Mouse (Mus musculus) limb, embryonic 11.5 days (tissue): Measurements from ENCODE around the gene Tnfaip3. TPM values are rescaled to one million over a fixed set of nuclear protein-coding genes. Genes with fewer than 3 reads are reported as not detected.
A peak's percentile ranks its signal among the peaks of the same experiment; 100 is the strongest.

ENCODE experiments used
- ATAC-seq: fragments of 200-750 bp; cut with Nextera tagmentation; 2 replicates; pipeline ENCODE4 v1.8.0; 2017; ENCODE audit warnings: low read depth; ENCODE audit not compliant: insufficient number of reproducible peaks, low FRiP score, low TSS enrichment
- DNase-seq: peaks from one replicate; pipeline ENCODE4 v3.0.0-alpha.2; 2015; ENCODE audit warnings: low spot score
- H3K27ac ChIP-seq: fragments of 300-500 bp; sonication (generic); replicated peaks from 2 replicates; pipeline ENCODE4 v1.5.1; 2014; ENCODE audit warnings: low read depth, mild to moderate bottlenecking, low read length
- H3K27me3 ChIP-seq: fragments of 300-500 bp; sonication (generic); 2 replicates; pipeline ENCODE4 v1.6.1; 2014; ENCODE audit warnings: mild to moderate bottlenecking, low read length, mixed read lengths; ENCODE audit not compliant: control insufficient read depth, insufficient read depth
- H3K36me3 ChIP-seq: fragments of 300-500 bp; sonication (generic); 2 replicates; pipeline ENCODE4 v1.6.1; 2014; ENCODE audit warnings: mild to moderate bottlenecking, low read length, moderate library complexity, mixed read lengths; ENCODE audit not compliant: control insufficient read depth, insufficient read depth
- H3K4me1 ChIP-seq: fragments of 300-500 bp; sonication (generic); 2 replicates; pipeline ENCODE4 v1.6.1; 2014; ENCODE audit warnings: low read length, mixed read lengths; ENCODE audit not compliant: control insufficient read depth, insufficient read depth
- H3K4me2 ChIP-seq: fragments of 300-500 bp; sonication (generic); 2 replicates; pipeline ENCODE4 v1.6.1; 2014; ENCODE audit warnings: low read depth, mild to moderate bottlenecking, moderate library complexity; ENCODE audit not compliant: severe bottlenecking
- H3K4me3 ChIP-seq: fragments of 300-500 bp; sonication (generic); 2 replicates; pipeline ENCODE4 v1.5.1; 2014; ENCODE audit warnings: low read depth, low read length
- H3K9ac ChIP-seq: fragments of 300-500 bp; sonication (generic); 2 replicates; pipeline ENCODE4 v1.6.1; 2014; ENCODE audit warnings: mild to moderate bottlenecking, low read length
- H3K9me3 ChIP-seq: fragments of 300-500 bp; sonication (generic); 2 replicates; pipeline ENCODE4 v1.6.1; 2016; ENCODE audit warnings: low read length; ENCODE audit not compliant: control insufficient read depth
- WGBS: fragments of 180-500 bp; shearing (Covaris S2); extraction: QIAGEN DNeasy Blood & Tissue Kit; methylation state at CpG from one replicate; pipeline ENCODE4 v1.1.7; 2014; 5-methylcytosine and 5-hydroxymethylcytosine counted together
- polyA plus RNA-seq: library from polyadenylated mRNA; unstranded; fragments of >200 nt; fragmentation: Nextera tagmentation; extraction: Ambion mirVana; gene quantifications from 2 replicates; pipeline ENCODE4 v1.2.1, GENCODE M21; 2014

The Tnfaip3 gene
- polyA plus RNA-seq, 1 experiment from 2014 or later, result 2.5 TPM

GRCm38 (mm10) chr10:19024353-19024752 is 8.9 kb upstream of the Tnfaip3 start:
- Histone ChIP-seq H3K9me3 (no peaks in the 10 kb centered on the region), H3K9ac (no peak overlapping the region), H3K4me1 (no peaks in the 10 kb centered on the region), H3K27ac (no peak overlapping the region), H3K4me3 (no peak overlapping the region), H3K36me3 (no peaks in the 10 kb centered on the region), H3K4me2 (no peak overlapping the region), H3K27me3 (no peaks in the 10 kb centered on the region)
- ATAC-seq (no peak), DNase-seq (no peak)
- WGBS, result 88% methylated on average over 5 of the region's 5 CpGs

GRCm38 (mm10) chr10:19023622-19024326 is 8.3 kb upstream of the Tnfaip3 start:
- H3K9ac ChIP-seq, result no peak overlapping the region
- no peaks in the 10 kb centered on the region for H3K9me3 ChIP-seq
- 86% methylated on average over 5 of the region's 5 CpGs for WGBS
- no peak overlapping the region for H3K4me2 ChIP-seq
- no peak overlapping the region for H3K27ac ChIP-seq
- no peak overlapping the region for H3K4me3 ChIP-seq
- DNase-seq (no peak), ATAC-seq (no peak)
- H3K4me1 ChIP-seq, result no peaks in the 10 kb centered on the region
- no peaks in the 10 kb centered on the region for H3K36me3 ChIP-seq
- H3K27me3 ChIP-seq, result no peaks in the 10 kb centered on the region

- no peaks in the 10 kb centered on the region for H3K9me3 ChIP-seq
- H3K27me3 ChIP-seq, result no peaks in the 10 kb centered on the region
- no peak for ATAC-seq
- no peak for DNase-seq
- H3K4me1 ChIP-seq, result no peaks in the 10 kb centered on the region
- H3K9ac ChIP-seq, result no peak overlapping the region
- H3K36me3 ChIP-seq, result no peaks in the 10 kb centered on the region
- no peak overlapping the region for H3K4me3 ChIP-seq
- no peak overlapping the region for H3K27ac ChIP-seq
- no peak overlapping the region for H3K4me2 ChIP-seq
- 93% methylated on average over 1 of the region's 1 CpGs for WGBS
These were observed 6.8 kb upstream of the Tnfaip3 start for GRCm38 (mm10) chr10:19022272-19022671.

GRCm38 (mm10) chr10:19016823-19017471 is 1.5 kb upstream of the Tnfaip3 start:
- WGBS, result 52% methylated on average over 4 of the region's 4 CpGs
- no peak overlapping the region for H3K27ac ChIP-seq

GRCm38 (mm10) chr10:19014381-19015256 is 838 bp downstream of the Tnfaip3 start:
- Histone ChIP-seq H3K27ac (peak overlapping the region; percentile 77), H3K4me2 (peak overlapping the region; percentile 85), H3K4me1 (no peaks in the 10 kb centered on the region), H3K4me3 (peak overlapping the region; percentile 66), H3K9me3 (no peaks in the 10 kb centered on the region), H3K9ac (peak overlapping the region; percentile 72), H3K27me3 (no peaks in the 10 kb centered on the region), H3K36me3 (no peaks in the 10 kb centered on the region)
- DNase-seq (no peak), ATAC-seq (peak; percentile 51)
- under 1% methylated on average over 43 of the region's 43 CpGs for WGBS

More at GRCm38 (mm10) chr10:19016823-19017471, 1.5 kb upstream of the Tnfaip3 start:
- DNase-seq (no peak), ATAC-seq (no peak)
- Histone ChIP-seq H3K4me3 (no peak overlapping the region), H3K9ac (no peak overlapping the region), H3K4me1 (no peaks in the 10 kb centered on the region), H3K4me2 (no peak overlapping the region), H3K9me3 (no peaks in the 10 kb centered on the region), H3K27me3 (no peaks in the 10 kb centered on the region), H3K36me3 (no peaks in the 10 kb centered on the region)

GRCm38 (mm10) chr10:19013351-19013750 is 2.1 kb downstream of the Tnfaip3 start:
- H3K4me3 ChIP-seq, result no peak overlapping the region
- H3K36me3 ChIP-seq, result no peaks in the 10 kb centered on the region
- no peak overlapping the region for H3K9ac ChIP-seq
- H3K4me1 ChIP-seq, result no peaks in the 10 kb centered on the region
- no peaks in the 10 kb centered on the region for H3K9me3 ChIP-seq
- 87% methylated on average over 3 of the region's 3 CpGs for WGBS
- ATAC-seq, result no peak
- DNase-seq, result no peak
- H3K27me3 ChIP-seq, result no peaks in the 10 kb centered on the region
- H3K27ac ChIP-seq, result no peak overlapping the region
- H3K4me2 ChIP-seq, result no peak overlapping the region

- ATAC-seq, result no peak
- Histone ChIP-seq H3K4me2 (no peak overlapping the region), H3K9ac (no peak overlapping the region), H3K9me3 (no peaks in the 10 kb centered on the region), H3K27ac (no peak overlapping the region), H3K4me3 (no peak overlapping the region), H3K27me3 (no peaks in the 10 kb centered on the region), H3K36me3 (no peaks in the 10 kb centered on the region), H3K4me1 (no peaks in the 10 kb centered on the region)
- 91% methylated on average over 3 of the region's 3 CpGs for WGBS
- no peak for DNase-seq
These were observed 2.8 kb downstream of the Tnfaip3 start for GRCm38 (mm10) chr10:19012616-19013015.

GRCm38 (mm10) chr10:19011832-19012440 is 3.5 kb downstream of the Tnfaip3 start:
- WGBS, result 90% methylated on average over 7 of the region's 7 CpGs
- H3K9me3 ChIP-seq, result no peaks in the 10 kb centered on the region
- no peak for ATAC-seq
- DNase-seq, result no peak
- no peak overlapping the region for H3K4me2 ChIP-seq
- no peaks in the 10 kb centered on the region for H3K36me3 ChIP-seq
- H3K27ac ChIP-seq, result no peak overlapping the region
- no peak overlapping the region for H3K4me3 ChIP-seq
- no peaks in the 10 kb centered on the region for H3K4me1 ChIP-seq
- no peaks in the 10 kb centered on the region for H3K27me3 ChIP-seq
- no peak overlapping the region for H3K9ac ChIP-seq
